In the genomic region with DNA sequence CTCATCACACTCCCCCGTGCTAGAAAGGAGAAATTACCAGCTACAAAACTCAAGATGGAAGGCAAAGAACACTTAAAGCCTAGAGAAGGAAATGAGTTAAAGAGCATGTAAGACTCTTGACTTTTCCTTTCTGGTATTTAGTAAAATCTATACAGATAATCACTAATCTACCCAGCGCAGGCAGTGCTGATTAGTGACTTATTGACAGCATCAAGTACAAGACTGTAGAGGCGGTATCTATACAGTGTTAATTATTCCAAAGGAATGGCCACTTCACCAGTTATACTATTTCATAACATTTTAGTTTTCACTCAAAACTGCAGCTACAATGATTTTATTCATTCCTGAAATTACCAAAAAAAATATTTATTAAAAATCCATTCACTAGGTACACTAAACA, we compare ENCODE assay signal across 23 mouse cellular contexts. TPM values are rescaled to one million over a fixed set of nuclear protein-coding genes. Genes with fewer than 3 reads are reported as not detected.
A peak's percentile ranks its signal among the peaks of the same experiment; 100 is the strongest.
DNase-seq lines count a peak whose midpoint lies in the region; ATAC-seq and TF ChIP-seq lines count a peak whose summit lies in the region.
"Had no signal": no experiment of that assay in that cellular context is flagged by ENCODE, and none has a peak within 500 bp of the region (broad histone marks: within the 10 kb centered on the region; RNA-seq: fewer than 3 reads in every experiment).

No protein-coding gene starts in this region.

- H3K9ac ChIP-seq in kidney, embryonic 15.5 days = no peak overlapping the region
- no peak overlapping the region for H3K9ac ChIP-seq in kidney, embryonic 14.5 days (ENCODE audit: low read depth, low read length)
- no peak overlapping the region for H3K9ac ChIP-seq in kidney, embryonic 16.5 days (replicated peaks; ENCODE audit: low read length)
- no peak overlapping the region for H3K9ac ChIP-seq in midbrain, embryonic 11.5 days (ENCODE audit: low read length)

- ATAC-seq in kidney, embryonic 15.5 days (replicated peaks; ENCODE audit: low FRiP score) = peak; percentile 62; the same call in 1 of the 2 replicates
- no peak for ATAC-seq in kidney, embryonic 14.5 days (ENCODE audit: low FRiP score, low TSS enrichment)
- peak; percentile 76; the same call in 1 of the 2 replicates for ATAC-seq in kidney, embryonic 16.5 days (ENCODE audit: low FRiP score, low TSS enrichment)
- no peak for ATAC-seq in midbrain, embryonic 11.5 days (ENCODE audit: low FRiP score)
- ATAC-seq: activated CD4-positive, CD25-positive, alpha-beta regulatory T cell, adult 4 months; CD4-positive, CD25-positive, alpha-beta regulatory T cell, adult 4 months; Patski had no signal

- H3K27ac ChIP-seq in kidney, embryonic 15.5 days = 0 out of 2 replicates have a peak overlapping the region, but pooled peaks have one; percentile 18
- H3K27ac ChIP-seq in kidney, embryonic 14.5 days (ENCODE audit: low read depth, low read length) = no peak overlapping the region
- 0 out of 2 replicates have a peak overlapping the region, but pooled peaks have one; percentile 43 for H3K27ac ChIP-seq in kidney, embryonic 16.5 days (ENCODE audit: low read length)
- no peak overlapping the region for H3K27ac ChIP-seq in kidney, adult 2 months (ENCODE audit: insufficient read depth, low read depth, low read length)
- H3K27ac ChIP-seq in midbrain, embryonic 11.5 days (ENCODE audit: low read depth, low read length) = no peak overlapping the region
- H3K27ac ChIP-seq in midbrain, embryonic 10.5 days (replicated peaks) = no peak overlapping the region

- no peak for TF ChIP-seq CTCF in kidney, adult 2 months (conservative IDR thresholded peaks at IDR 0.05; ENCODE audit: insufficient read depth, insufficient read length, low read depth, low read length)

- H3K4me2 ChIP-seq in kidney, embryonic 15.5 days = no peak overlapping the region
- no peak overlapping the region for H3K4me2 ChIP-seq in kidney, embryonic 14.5 days (replicated peaks; ENCODE audit: low read depth, low read length)
- H3K4me2 ChIP-seq in kidney, embryonic 16.5 days (replicated peaks; ENCODE audit: low read depth, low read length) = no peak overlapping the region
- H3K4me2 ChIP-seq in midbrain, embryonic 11.5 days = no peak overlapping the region

- H3K36me3 ChIP-seq in kidney, embryonic 15.5 days = peaks cover 6% of the 10 kb centered on the region
- H3K36me3 ChIP-seq in kidney, embryonic 14.5 days (ENCODE audit: control insufficient read depth, insufficient read depth, low read length) = no peaks in the 10 kb centered on the region; the same call in 1 of the 2 replicates
- H3K36me3 ChIP-seq in kidney, embryonic 16.5 days (ENCODE audit: insufficient read depth, low read length) = peaks cover 4% of the 10 kb centered on the region
- no peaks in the 10 kb centered on the region for H3K36me3 ChIP-seq in kidney, adult 2 months (ENCODE audit: control insufficient read depth, insufficient read depth, low read length)
- no peaks in the 10 kb centered on the region for H3K36me3 ChIP-seq in midbrain, embryonic 11.5 days (ENCODE audit: control insufficient read depth, insufficient read depth, low read length)
- H3K36me3 ChIP-seq in midbrain, embryonic 10.5 days = peaks cover 12% of the 10 kb centered on the region
- H3K36me3 ChIP-seq: G1E had no signal

- WGBS in kidney, embryonic 15.5 days = 78% methylated on average over 3 of the region's 3 CpGs
- 88% methylated on average over 3 of the region's 3 CpGs for WGBS in kidney, embryonic 14.5 days
- 83% methylated on average over 3 of the region's 3 CpGs for WGBS in kidney, embryonic 16.5 days
- WGBS in kidney, adult 2 months = 70% methylated on average over 3 of the region's 3 CpGs
- WGBS in midbrain, embryonic 11.5 days = 97% methylated on average over 3 of the region's 3 CpGs
- WGBS in midbrain, embryonic 10.5 days = 92% methylated on average over 3 of the region's 3 CpGs

- H3K4me3 ChIP-seq in kidney, embryonic 15.5 days (replicated peaks) = no peak overlapping the region
- H3K4me3 ChIP-seq in kidney, embryonic 14.5 days (ENCODE audit: low read length) = no peak overlapping the region
- H3K4me3 ChIP-seq in kidney, embryonic 16.5 days (ENCODE audit: low read length) = no peak overlapping the region
- no peak overlapping the region for H3K4me3 ChIP-seq in kidney, adult 2 months (ENCODE audit: insufficient read depth, low read depth, low read length)
- no peak overlapping the region for H3K4me3 ChIP-seq in midbrain, embryonic 11.5 days (ENCODE audit: low read depth, low read length)
- no peak overlapping the region for H3K4me3 ChIP-seq in midbrain, embryonic 10.5 days

- H3K27me3 ChIP-seq in kidney, embryonic 15.5 days = no peaks in the 10 kb centered on the region
- H3K27me3 ChIP-seq in kidney, embryonic 14.5 days (ENCODE audit: control insufficient read depth, insufficient read depth, low read length) = no peaks in the 10 kb centered on the region
- H3K27me3 ChIP-seq in kidney, embryonic 16.5 days (ENCODE audit: insufficient read depth, low read length) = no peaks in the 10 kb centered on the region
- no peaks in the 10 kb centered on the region for H3K27me3 ChIP-seq in kidney, adult 2 months (replicated peaks; ENCODE audit: control insufficient read depth, insufficient read depth, low read length)
- H3K27me3 ChIP-seq in midbrain, embryonic 11.5 days (ENCODE audit: control insufficient read depth, insufficient read depth, low read length) = no peaks in the 10 kb centered on the region
- no peaks in the 10 kb centered on the region for H3K27me3 ChIP-seq in midbrain, embryonic 10.5 days (ENCODE audit: low read depth, poor library complexity, severe bottlenecking)
- H3K27me3 ChIP-seq: CH12.LX, Patski had no signal

- H3K4me1 ChIP-seq in kidney, embryonic 15.5 days = no peaks in the 10 kb centered on the region; the same call in 1 of the 2 replicates
- H3K4me1 ChIP-seq in kidney, embryonic 14.5 days (ENCODE audit: control insufficient read depth, insufficient read depth, low read length) = no peaks in the 10 kb centered on the region
- peaks cover 10% of the 10 kb centered on the region; the same call in 1 of the 2 replicates for H3K4me1 ChIP-seq in kidney, embryonic 16.5 days (ENCODE audit: insufficient read depth, low read length)
- H3K4me1 ChIP-seq in kidney, adult 2 months (ENCODE audit: control insufficient read depth, insufficient read depth, low read length) = no peaks in the 10 kb centered on the region
- H3K4me1 ChIP-seq in midbrain, embryonic 11.5 days (ENCODE audit: control insufficient read depth, insufficient read depth, low read length) = peaks cover 9% of the 10 kb centered on the region
- H3K4me1 ChIP-seq in midbrain, embryonic 10.5 days = peaks cover 23% of the 10 kb centered on the region

- H3K9me3 ChIP-seq in kidney, embryonic 15.5 days (replicated peaks) = no peaks in the 10 kb centered on the region
- no peaks in the 10 kb centered on the region for H3K9me3 ChIP-seq in kidney, embryonic 14.5 days (ENCODE audit: control insufficient read depth, low read length)
- no peaks in the 10 kb centered on the region for H3K9me3 ChIP-seq in kidney, embryonic 16.5 days (ENCODE audit: low read length)
- no peaks in the 10 kb centered on the region for H3K9me3 ChIP-seq in midbrain, embryonic 11.5 days (ENCODE audit: control insufficient read depth, low read length)
- H3K9me3 ChIP-seq in midbrain, embryonic 10.5 days (replicated peaks) = no peaks in the 10 kb centered on the region

- no peak for DNase-seq in kidney, adult 2 months
- DNase-seq in midbrain, embryonic 11.5 days (ENCODE audit: low spot score, missing footprints) = peak; percentile 28
- DNase-seq in midbrain, embryonic 10.5 days (ENCODE audit: low spot score) = no peak
- peak; percentile 4 for DNase-seq in mesoderm, embryonic 11.5 days (ENCODE audit: low read depth, low spot score)
- DNase-seq in adrenal gland, postnatal 36 days = no peak
- DNase-seq: adrenal gland, adult 2 months; adrenal gland, adult 8-10 months; adrenal gland, postnatal 10 days; adrenal gland, postnatal 14 days; adrenal gland, postnatal 25 days; B cell, adult 2 months; cerebellum, adult 11 months; cerebellum, adult 11-12 months; cerebellum, adult 18-20 months had no signal

- no peak for TF ChIP-seq POLR2A in kidney, adult 2 months (IDR thresholded peaks at IDR 0.05; ENCODE audit: low read depth, low read length)

RNA-seq across cellular contexts. Expression of gene Mpdz, which starts 49.7 kb away (rescaled TPM):
- 30.3 and 31.2 TPM in 2 replicates for polyA plus RNA-seq in kidney, embryonic 15.5 days (2015; fragmentation: Nextera tagmentation; extraction: Ambion mirVana)
- 23.4 and 39.0 TPM in 2 replicates for polyA plus RNA-seq in kidney, embryonic 14.5 days (2014; fragmentation: Nextera tagmentation; extraction: Ambion mirVana)
- polyA plus RNA-seq in kidney, embryonic 16.5 days (2015; fragmentation: Nextera tagmentation; extraction: Ambion mirVana) = 32.3 and 36.2 TPM in 2 replicates
- polyA plus RNA-seq in kidney, adult 2 months (2012; rRNA removed) = 9.9 and 11.4 TPM in 2 replicates
- 43.6 and 44.6 TPM in 2 replicates for polyA plus RNA-seq in midbrain, embryonic 11.5 days (2014; fragmentation: Nextera tagmentation; extraction: Ambion mirVana)
- polyA plus RNA-seq in midbrain, embryonic 10.5 days (2016; fragmentation: Nextera tagmentation; extraction: Ambion mirVana) = 41.2 and 47.2 TPM in 2 replicates
- 100 to 1,000 TPM in 1 of 2 experiments, 10 to 100 TPM in 1; 92.0 to 113 TPM for total RNA-seq in adrenal gland, postnatal 36 days (2021)
- total RNA-seq: CH12.LX, MEL had no signal
- polyA plus RNA-seq: G1E had no signal

Comparison
In these comparisons a context has a peak if more than half of its experiments do, and no peak if none do; other contexts are left out.
1. ATAC-seq: peak in kidney, embryonic 15.5 days (single experiment) and kidney, embryonic 16.5 days (single experiment); none in kidney, embryonic 14.5 days (single experiment) and midbrain, embryonic 11.5 days (single experiment).
2. H3K27ac ChIP-seq: peak in kidney, embryonic 15.5 days (single experiment) and kidney, embryonic 16.5 days (single experiment); none in kidney, embryonic 14.5 days (single experiment), kidney, adult 2 months (single experiment), midbrain, embryonic 11.5 days (single experiment) and midbrain, embryonic 10.5 days (single experiment).
3. DNase-seq: peak in midbrain, embryonic 11.5 days (single experiment) and mesoderm, embryonic 11.5 days (single experiment); none in kidney, adult 2 months (single experiment), midbrain, embryonic 10.5 days (single experiment) and adrenal gland, postnatal 36 days (0 of 2).